Mouse (Mus musculus) inflammation-experienced regulatory T-cells, adult 6 months (primary cell): Measurements from ENCODE around the gene Fto. TPM values are rescaled to one million over a fixed set of nuclear protein-coding genes. Genes with fewer than 3 reads are reported as not detected.

Experiments
- ATAC-seq: one replicate; pipeline ENCODE4 v1.8.0; 2017
- polyA plus RNA-seq, 3 experiments: library from polyadenylated mRNA; unstranded; fragments of 100-300 nt; shearing (Covaris generic); gene quantifications; one replicate each; pipeline ENCODE4 v1.2.1; 2017

The Fto gene
- polyA plus RNA-seq, 3 experiments from 2014 or later: 41.0 to 102 (median 94.5) TPM

GRCm38 (mm10) chr8:91358016-91358415 lies 44.7 kb downstream of the Fto start:
- ATAC-seq: no peak

DNA sequence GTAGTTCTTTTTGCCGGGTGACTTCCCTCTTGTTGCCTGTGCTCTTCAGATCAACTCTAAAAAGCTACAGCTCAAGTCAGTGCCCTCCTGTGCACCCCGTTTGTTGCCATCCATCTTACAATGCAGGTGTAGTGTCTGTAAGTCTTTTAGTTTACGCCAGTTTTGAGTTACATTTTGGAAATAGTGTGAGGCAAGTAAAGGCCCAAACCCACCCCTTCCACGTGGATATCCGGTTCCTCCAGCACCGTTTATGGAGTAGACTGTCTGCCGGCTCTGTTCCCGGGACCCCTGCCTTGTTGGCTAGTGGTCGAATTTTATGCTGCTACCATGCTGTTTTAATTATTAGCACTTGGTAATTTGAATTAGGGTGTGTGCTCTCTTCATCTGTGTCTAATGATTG lies 46.2 kb downstream of the Fto start:
- ATAC-seq: no peak

GRCm38 (mm10) chr8:91360644-91361357 lies 47.5 kb downstream of the Fto start:
- ATAC-seq: no peak

GRCm38 (mm10) chr8:91363272-91363860 lies 50.0 kb downstream of the Fto start:
- ATAC-seq: no peak

DNA sequence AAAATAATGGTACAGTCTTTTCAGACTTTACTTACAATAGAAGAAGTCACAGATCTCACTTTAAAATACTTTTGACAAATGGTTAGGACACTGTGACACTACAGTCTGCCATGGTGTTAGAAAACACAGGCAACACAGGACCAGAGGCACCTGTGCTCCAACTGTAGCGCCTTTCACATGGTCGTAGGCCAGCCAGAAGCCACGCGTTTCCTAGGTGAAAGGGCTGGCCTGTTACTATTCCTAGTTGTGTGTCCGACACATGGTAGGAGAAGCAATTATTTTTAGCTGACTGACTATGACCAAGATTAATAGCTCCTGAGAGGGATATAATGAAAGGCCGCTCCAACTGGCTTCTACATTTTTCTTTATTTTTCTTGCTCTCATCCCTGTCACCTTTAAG lies 50.9 kb downstream of the Fto start:
- no peak for ATAC-seq

- ATAC-seq: no peak
Measured at GRCm38 (mm10) chr8:91365804-91366203, 52.5 kb downstream of the Fto start.

DNA sequence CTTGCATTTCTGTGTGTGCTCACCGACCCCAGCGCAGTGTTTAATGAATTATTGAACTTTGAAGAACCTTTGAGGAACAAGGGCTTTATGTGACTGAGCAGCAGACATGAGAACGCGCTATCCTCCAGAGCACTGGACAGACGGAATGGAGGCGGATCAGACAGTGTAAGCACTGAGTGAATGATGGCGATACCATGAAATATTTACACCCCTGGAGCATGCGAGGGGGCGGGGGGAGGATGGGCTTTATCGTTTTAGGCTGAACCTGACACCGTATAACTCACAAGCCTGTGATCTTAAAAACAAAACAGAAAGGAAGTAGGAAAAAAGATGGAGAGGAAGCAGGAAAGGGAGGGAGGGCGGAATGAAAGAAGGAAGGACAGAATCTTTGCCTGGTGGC lies 57.6 kb downstream of the Fto start:
- ATAC-seq: no peak

- ATAC-seq: no peak
Measured at GRCm38 (mm10) chr8:91371995-91372394, 58.7 kb downstream of the Fto start.

GRCm38 (mm10) chr8:91372780-91373577 lies 59.7 kb downstream of the Fto start:
- no peak for ATAC-seq

- ATAC-seq: no peak
Measured at GRCm38 (mm10) chr8:91375054-91375938, 62.0 kb downstream of the Fto start.

DNA sequence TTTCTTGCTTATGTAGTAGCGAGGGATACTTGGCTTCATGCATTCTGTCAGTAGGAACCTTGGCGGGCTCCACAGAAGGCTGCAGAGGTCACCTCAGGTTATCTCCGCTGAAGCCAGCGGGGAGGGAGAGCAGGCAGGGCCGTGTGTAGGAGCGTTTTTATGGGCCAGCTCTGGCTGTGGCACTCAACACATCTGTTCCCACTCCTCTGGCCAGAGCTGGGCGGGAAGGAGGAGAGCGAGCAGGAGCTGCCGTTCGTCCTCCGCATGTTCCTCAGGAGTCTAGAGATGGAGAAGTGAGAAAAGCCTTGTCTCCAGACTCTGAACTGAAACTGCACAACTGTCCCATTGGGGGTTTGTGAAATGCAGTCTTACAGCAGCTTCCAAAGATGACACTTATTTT lies 63.5 kb downstream of the Fto start:
- ATAC-seq: no peak

DNA sequence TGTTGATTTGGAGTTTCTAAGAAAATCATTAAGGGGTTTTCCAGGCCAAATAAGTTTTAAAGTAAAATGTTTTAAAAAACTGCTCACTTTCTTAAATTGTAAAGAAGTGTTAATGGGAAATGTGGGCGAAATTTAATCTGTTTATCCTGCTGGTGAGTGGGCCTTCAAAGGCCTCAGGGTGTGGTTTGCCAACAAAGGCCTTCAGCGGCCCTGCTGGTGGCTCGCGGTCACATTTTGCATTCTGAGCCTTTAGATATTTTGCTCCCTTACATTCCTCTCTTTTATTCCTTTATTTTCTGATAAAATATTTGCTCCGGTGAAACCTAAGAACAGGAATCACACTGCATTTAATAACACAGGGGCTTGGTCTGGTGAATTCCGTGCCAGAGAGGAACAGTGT lies 64.0 kb downstream of the Fto start:
- no peak for ATAC-seq

DNA sequence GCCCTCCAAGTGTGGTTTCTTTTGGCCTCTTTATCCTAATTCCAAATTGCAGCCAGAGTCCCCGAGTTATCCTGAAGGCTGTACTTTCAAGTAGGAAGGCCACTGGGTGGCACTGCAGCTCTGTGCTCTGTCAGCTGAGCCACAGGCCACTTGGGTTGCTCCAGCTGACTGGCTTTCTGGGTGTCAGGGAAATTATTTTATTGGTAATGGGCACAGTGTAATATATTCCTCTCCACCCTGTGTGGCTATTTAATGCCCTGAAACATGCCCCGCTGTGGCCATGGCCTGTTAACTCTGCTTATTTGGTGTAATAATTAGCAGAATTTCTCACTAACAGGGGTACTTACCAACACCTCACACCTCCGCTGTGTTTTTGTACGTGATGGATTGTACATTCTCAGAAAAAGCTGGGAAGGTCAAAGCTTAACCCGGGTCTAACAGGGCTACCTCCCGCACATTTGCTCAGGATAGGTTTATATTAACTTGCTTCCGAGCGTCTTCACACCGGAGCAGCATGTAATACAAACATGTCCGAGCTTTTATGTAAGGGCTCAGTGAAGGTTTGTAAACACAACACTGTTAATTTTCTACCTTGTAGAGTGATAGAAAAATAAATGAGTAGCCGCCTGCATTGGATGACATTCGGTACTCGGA lies 65.6 kb downstream of the Fto start:
- ATAC-seq: no peak

DNA sequence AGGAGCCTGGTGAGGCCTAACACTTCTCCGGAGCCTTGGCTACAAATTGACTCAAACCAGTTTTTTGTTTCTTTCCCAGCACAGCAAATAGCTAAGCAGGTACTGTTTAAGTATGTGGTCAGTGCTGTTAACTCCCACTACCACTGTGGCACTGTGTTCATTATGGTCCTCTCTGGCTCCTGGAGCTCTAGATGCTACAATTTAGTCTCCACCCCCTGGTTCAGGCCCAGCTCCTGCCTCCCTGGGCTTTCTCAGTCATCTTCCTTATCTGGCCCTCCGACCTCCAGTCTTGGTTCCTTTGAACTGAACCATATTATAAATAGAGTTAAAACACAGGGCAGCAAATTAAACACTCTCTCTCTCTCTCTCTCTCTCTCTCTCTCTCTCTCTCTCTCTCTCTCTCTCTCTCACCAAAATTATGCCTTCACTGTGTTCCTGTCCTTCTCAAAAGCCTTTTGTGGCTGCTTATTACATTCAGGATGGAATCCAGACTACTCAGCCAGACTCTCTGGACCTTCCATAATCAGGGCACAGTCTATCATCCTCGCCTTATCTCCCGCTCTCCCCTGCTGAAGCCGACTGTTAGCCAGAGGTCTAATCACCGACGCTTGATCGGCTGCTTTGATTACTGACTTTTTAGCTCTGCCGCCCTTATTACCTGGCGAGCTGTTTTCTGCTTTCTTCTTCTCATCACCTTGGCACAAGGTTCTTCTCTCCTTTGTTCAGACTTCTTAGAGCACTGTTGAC lies 67.6 kb downstream of the Fto start:
- no peak for ATAC-seq

DNA sequence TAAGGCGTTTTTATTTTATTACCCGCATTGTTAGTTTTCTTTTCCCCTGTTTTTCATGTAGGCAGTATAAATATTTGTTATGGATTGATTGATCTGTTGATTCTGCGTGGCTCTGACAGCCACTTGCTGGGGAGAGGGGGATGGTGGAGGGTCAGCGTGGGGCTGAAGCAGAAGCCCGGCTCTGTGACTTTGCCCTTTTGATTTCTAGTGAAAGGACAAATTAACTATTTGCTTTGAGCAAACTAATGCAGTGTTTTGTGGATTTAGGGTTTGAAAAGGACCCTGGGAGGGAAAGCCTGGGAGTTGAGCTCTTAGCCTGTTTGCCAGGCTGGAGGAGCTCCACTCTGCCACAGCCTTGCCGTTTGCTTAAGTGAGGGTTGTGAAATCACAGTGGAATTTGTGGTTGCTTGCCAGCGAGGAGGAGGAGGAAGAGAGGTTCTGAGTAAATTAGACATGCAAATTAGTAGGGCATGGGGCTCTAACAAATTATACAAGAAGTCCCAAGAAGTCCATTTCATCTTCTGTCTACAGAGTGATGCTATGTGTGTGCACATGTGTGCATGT lies 68.3 kb downstream of the Fto start:
- no peak for ATAC-seq

DNA sequence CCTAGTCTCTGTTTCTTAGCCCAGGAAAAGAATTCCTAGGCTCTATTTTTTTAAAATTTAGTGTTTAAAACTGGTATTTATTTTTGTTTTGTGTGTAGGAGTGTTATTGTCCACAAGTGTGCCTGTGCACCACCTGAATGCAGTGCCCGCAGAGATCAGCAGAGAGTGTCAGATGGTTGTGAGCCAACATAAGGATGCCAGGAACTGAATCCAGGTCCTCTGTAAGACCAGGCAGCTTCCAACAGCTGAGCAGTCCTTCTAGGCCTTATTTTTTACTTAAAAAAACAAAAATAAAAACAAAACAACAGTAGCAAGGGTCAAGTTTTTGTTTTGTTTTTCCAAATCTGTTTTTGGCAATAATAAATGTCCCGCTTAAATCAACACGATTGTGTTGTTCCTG lies 69.9 kb downstream of the Fto start:
- no peak for ATAC-seq

DNA sequence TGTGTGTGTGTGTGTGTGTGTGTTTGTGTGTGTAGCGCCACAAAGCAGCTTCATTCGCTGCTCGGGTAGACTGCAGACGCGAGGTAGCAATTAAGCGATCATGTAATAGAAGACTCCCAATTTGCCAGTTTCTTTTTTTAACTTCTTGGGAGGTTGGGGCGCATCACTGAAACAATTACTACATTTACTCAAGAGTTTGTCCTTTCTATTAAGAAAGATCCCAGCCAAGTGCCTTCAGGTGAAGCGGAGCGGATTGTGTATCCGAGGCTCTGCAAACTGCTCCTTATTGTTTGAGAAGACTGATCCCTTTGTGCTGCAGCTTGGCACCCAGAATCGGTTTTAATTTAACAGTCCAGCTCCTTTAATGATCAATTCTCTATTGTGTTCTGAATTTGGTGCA lies 70.5 kb downstream of the Fto start:
- no peak for ATAC-seq

DNA sequence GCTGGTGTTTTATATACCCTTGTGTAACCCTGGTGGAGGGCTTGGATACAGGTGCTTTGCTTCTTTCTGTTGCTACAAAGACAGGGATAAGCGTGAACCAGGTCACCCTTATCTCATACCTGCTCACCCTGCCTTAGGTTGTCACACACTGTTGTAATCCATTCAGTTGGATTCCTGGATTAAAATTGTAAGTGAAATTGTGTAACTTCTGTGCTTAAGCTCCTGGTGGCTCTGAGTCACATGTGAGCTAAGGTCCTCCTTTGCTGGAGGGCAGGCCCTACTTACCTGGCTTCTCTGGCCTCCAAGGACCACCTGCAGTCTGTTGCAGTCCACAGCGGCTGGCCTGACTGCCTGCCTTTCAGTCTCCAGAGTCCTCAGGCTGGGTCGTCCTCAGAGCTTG lies 71.1 kb downstream of the Fto start:
- no peak for ATAC-seq

DNA sequence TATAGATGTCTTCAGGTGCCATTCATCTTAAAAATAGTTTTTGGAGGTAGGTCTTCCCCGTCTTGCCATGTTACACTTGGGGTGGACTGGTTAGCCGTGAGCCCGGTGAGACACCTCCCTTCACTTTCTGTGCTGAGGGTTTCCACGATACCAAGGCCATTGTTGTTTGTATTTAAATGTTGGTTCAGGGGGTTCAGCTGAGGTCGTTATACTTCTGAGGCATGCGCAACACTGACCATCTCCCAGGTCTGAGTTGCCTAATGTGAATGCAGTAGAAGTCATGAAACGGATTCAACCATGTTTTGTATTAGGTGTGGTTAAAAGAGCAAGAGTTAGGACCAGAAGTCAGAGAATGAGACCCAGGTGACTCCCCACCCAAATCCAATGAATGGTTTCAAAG lies 72.5 kb downstream of the Fto start:
- no peak for ATAC-seq

DNA sequence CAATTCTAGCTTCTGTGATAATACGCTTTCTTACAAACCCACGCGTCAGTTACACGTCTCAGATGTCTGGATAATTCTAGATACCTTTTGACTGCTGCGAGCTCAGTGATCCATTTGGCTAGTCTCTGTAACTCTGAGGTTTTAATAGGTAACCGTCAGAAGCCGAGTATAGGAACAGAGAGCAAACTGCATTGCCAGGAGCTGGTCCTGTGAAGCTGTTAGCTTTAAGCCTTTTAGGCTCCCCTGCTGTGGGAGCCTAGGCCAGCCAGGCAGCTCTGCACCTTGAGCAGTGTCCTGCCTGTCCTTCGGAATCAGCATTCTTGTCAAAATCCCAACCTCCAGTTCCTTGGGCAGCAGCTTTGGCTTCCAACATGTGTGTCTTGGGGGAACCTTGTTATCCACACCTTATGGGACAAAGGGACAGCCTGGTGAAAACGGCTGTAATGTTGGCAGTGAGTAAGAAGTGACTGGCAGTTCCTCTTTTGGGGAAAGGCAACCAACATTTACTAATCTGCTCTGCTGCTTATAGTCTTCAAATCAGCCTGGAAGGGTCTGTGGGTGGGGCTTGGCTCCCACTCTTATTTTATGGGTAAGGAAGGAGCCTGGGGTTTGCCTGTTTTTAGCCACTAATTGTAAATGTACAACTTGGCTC lies 77.2 kb downstream of the Fto start:
- no peak for ATAC-seq

DNA sequence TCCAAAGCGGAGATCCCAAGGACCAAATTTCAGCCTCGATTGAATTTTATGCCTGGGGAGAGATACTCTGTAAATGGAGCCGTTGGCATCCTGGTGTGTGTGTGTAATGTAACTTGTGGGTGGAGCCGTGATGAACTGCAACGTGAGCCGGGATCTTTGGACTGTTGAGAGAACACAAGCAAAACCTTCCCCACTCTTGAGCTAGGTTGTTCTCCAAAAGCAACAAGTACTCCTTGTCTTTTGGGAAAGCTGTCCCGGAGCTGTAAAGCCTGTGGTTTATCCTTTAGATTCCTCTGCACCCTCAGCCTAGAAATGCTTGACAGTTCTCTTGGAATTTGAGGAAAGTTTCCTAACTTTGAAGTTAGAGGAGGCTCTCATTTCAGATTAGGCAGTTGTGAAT lies 78.9 kb downstream of the Fto start:
- no peak for ATAC-seq
